Mouse (Mus musculus): ENCODE data around the gene Zfp839. TPM values are rescaled to one million over a fixed set of nuclear protein-coding genes. Genes with fewer than 3 reads are reported as not detected.
A peak's percentile ranks its signal among the peaks of the same experiment; 100 is the strongest.

Zfp839 gene
- polyA plus RNA-seq, 1 experiment, result 10.9 TPM

- no peak overlapping the region for H3K4me3 ChIP-seq (ENCODE audit: insufficient read depth, low read length)
- peaks cover 16% of the 10 kb centered on the region for H3K4me1 ChIP-seq (ENCODE audit: control insufficient read depth, insufficient read depth, low read length)
- H3K27ac ChIP-seq (ENCODE audit: insufficient read depth, low read depth, low read length), result no peak overlapping the region
- TF ChIP-seq POLR2A (IDR thresholded peaks at IDR 0.05; ENCODE audit: borderline replicate concordance, low read depth, low read length) (no peak), CTCF (IDR thresholded peaks at IDR 0.05; ENCODE audit: low read depth, low read length) (no peak)
Measured at GRCm38 (mm10) chr12:110814924-110815323, 35.1 kb upstream of the Zfp839 start.

- H3K4me3 ChIP-seq (ENCODE audit: insufficient read depth, low read length), result no peak overlapping the region
- H3K4me1 ChIP-seq (ENCODE audit: control insufficient read depth, insufficient read depth, low read length), result peaks cover 17% of the 10 kb centered on the region
- TF ChIP-seq POLR2A (IDR thresholded peaks at IDR 0.05; ENCODE audit: borderline replicate concordance, low read depth, low read length) (no peak), CTCF (IDR thresholded peaks at IDR 0.05; ENCODE audit: low read depth, low read length) (no peak; the same call in 1 of the 2 replicates)
- H3K27ac ChIP-seq (ENCODE audit: insufficient read depth, low read depth, low read length), result peak overlapping the region; percentile 44
Measured at GRCm38 (mm10) chr12:110816833-110817232, 33.2 kb upstream of the Zfp839 start.

- no peak overlapping the region for H3K4me3 ChIP-seq (ENCODE audit: insufficient read depth, low read length)
- TF ChIP-seq CTCF (IDR thresholded peaks at IDR 0.05; ENCODE audit: low read depth, low read length) (no peak), POLR2A (IDR thresholded peaks at IDR 0.05; ENCODE audit: borderline replicate concordance, low read depth, low read length) (no peak)
- no peak overlapping the region for H3K27ac ChIP-seq (ENCODE audit: insufficient read depth, low read depth, low read length)
- peaks cover 12% of the 10 kb centered on the region for H3K4me1 ChIP-seq (ENCODE audit: control insufficient read depth, insufficient read depth, low read length)
Measured at GRCm38 (mm10) chr12:110819367-110819766, 30.7 kb upstream of the Zfp839 start.

- Histone ChIP-seq H3K27ac (ENCODE audit: insufficient read depth, low read depth, low read length) (no peak overlapping the region), H3K4me3 (ENCODE audit: insufficient read depth, low read length) (no peak overlapping the region), H3K4me1 (ENCODE audit: control insufficient read depth, insufficient read depth, low read length) (peaks cover 10% of the 10 kb centered on the region)
- TF ChIP-seq POLR2A (IDR thresholded peaks at IDR 0.05; ENCODE audit: borderline replicate concordance, low read depth, low read length) (no peak), CTCF (IDR thresholded peaks at IDR 0.05; ENCODE audit: low read depth, low read length) (no peak)
Measured at GRCm38 (mm10) chr12:110821787-110822186, 28.3 kb upstream of the Zfp839 start.

- H3K4me3 ChIP-seq (ENCODE audit: insufficient read depth, low read length), result no peak overlapping the region
Measured at GRCm38 (mm10) chr12:110822366-110822765, 27.7 kb upstream of the Zfp839 start.

GRCm38 (mm10) chr12:110828908-110829307 is 21.1 kb upstream of the Zfp839 start:
- TF ChIP-seq CTCF (IDR thresholded peaks at IDR 0.05; ENCODE audit: low read depth, low read length) (no peak), POLR2A (IDR thresholded peaks at IDR 0.05; ENCODE audit: borderline replicate concordance, low read depth, low read length) (no peak)
- H3K4me3 ChIP-seq (ENCODE audit: insufficient read depth, low read length), result no peak overlapping the region
- H3K27ac ChIP-seq (ENCODE audit: insufficient read depth, low read depth, low read length), result no peak overlapping the region
- no peaks in the 10 kb centered on the region for H3K4me1 ChIP-seq (ENCODE audit: control insufficient read depth, insufficient read depth, low read length)

More at GRCm38 (mm10) chr12:110822366-110822765, 27.7 kb upstream of the Zfp839 start:
- H3K4me1 ChIP-seq (ENCODE audit: control insufficient read depth, insufficient read depth, low read length), result peaks cover 5% of the 10 kb centered on the region
- no peak overlapping the region for H3K27ac ChIP-seq (ENCODE audit: insufficient read depth, low read depth, low read length)
- no peak for TF ChIP-seq POLR2A (IDR thresholded peaks at IDR 0.05; ENCODE audit: borderline replicate concordance, low read depth, low read length)
- no peak for TF ChIP-seq CTCF (IDR thresholded peaks at IDR 0.05; ENCODE audit: low read depth, low read length)

- Histone ChIP-seq H3K4me1 (ENCODE audit: control insufficient read depth, insufficient read depth, low read length) (no peaks in the 10 kb centered on the region), H3K4me3 (ENCODE audit: insufficient read depth, low read length) (no peak overlapping the region), H3K27ac (ENCODE audit: insufficient read depth, low read depth, low read length) (no peak overlapping the region)
- TF ChIP-seq POLR2A (IDR thresholded peaks at IDR 0.05; ENCODE audit: borderline replicate concordance, low read depth, low read length) (no peak), CTCF (IDR thresholded peaks at IDR 0.05; ENCODE audit: low read depth, low read length) (no peak)
Measured at GRCm38 (mm10) chr12:110830293-110831024, 19.6 kb upstream of the Zfp839 start.

- Histone ChIP-seq H3K27ac (ENCODE audit: insufficient read depth, low read depth, low read length) (no peak overlapping the region), H3K4me3 (ENCODE audit: insufficient read depth, low read length) (no peak overlapping the region), H3K4me1 (ENCODE audit: control insufficient read depth, insufficient read depth, low read length) (peaks cover 7% of the 10 kb centered on the region)
- no peak for TF ChIP-seq CTCF (IDR thresholded peaks at IDR 0.05; ENCODE audit: low read depth, low read length)
- TF ChIP-seq POLR2A (IDR thresholded peaks at IDR 0.05; ENCODE audit: borderline replicate concordance, low read depth, low read length), result no peak
Measured at GRCm38 (mm10) chr12:110835182-110835581, 14.9 kb upstream of the Zfp839 start.

GRCm38 (mm10) chr12:110836729-110837128 is 13.3 kb upstream of the Zfp839 start:
- Histone ChIP-seq H3K27ac (ENCODE audit: insufficient read depth, low read depth, low read length) (no peak overlapping the region), H3K4me3 (ENCODE audit: insufficient read depth, low read length) (no peak overlapping the region), H3K4me1 (ENCODE audit: control insufficient read depth, insufficient read depth, low read length) (peaks cover 11% of the 10 kb centered on the region)
- no peak for TF ChIP-seq CTCF (IDR thresholded peaks at IDR 0.05; ENCODE audit: low read depth, low read length)
- no peak for TF ChIP-seq POLR2A (IDR thresholded peaks at IDR 0.05; ENCODE audit: borderline replicate concordance, low read depth, low read length)

- TF ChIP-seq CTCF (IDR thresholded peaks at IDR 0.05; ENCODE audit: low read depth, low read length) (no peak), POLR2A (IDR thresholded peaks at IDR 0.05; ENCODE audit: borderline replicate concordance, low read depth, low read length) (no peak)
- peaks cover 14% of the 10 kb centered on the region for H3K4me1 ChIP-seq (ENCODE audit: control insufficient read depth, insufficient read depth, low read length)
- no peak overlapping the region for H3K27ac ChIP-seq (ENCODE audit: insufficient read depth, low read depth, low read length)
- H3K4me3 ChIP-seq (ENCODE audit: insufficient read depth, low read length), result no peak overlapping the region
Measured at GRCm38 (mm10) chr12:110837192-110837841, 12.7 kb upstream of the Zfp839 start.
